ENCODE assay signal across 26 mouse cellular contexts in genomic region chr16:35781651-35782050, GRCm38 (mm10).
"Had no signal": no experiment of that assay in that cellular context is flagged by ENCODE, and none has a peak within 500 bp of the region (broad histone marks: within the 10 kb centered on the region; RNA-seq: fewer than 3 reads in every experiment).

No protein-coding gene starts in this region.

- H3K9me3 ChIP-seq: embryonic facial prominence, embryonic 10.5 days; embryonic facial prominence, embryonic 12.5 days; embryonic facial prominence, embryonic 13.5 days; embryonic facial prominence, embryonic 15.5 days; forebrain, embryonic 10.5 days; forebrain, embryonic 12.5 days; forebrain, embryonic 13.5 days; forebrain, embryonic 15.5 days had no signal

- DNase-seq: cerebellum, adult 2 months; cerebellum, adult 8-10 months; cerebellum, adult 9-10 months; cerebellum, adult 9-11 months; cerebellum, postnatal 10 days; cerebellum, postnatal 14 days; cerebellum, postnatal 25 days; cerebellum, postnatal 36 days; embryo, embryonic 11 days; forebrain, postnatal 0 days; gastrocnemius, adult 2 months; gastrocnemius, postnatal 10 days; gastrocnemius, postnatal 14 days; gastrocnemius, postnatal 25 days; gastrocnemius, postnatal 36 days; heart, adult 18-20 months; heart, adult 2 months had no signal

- H3K4me1 ChIP-seq: embryonic facial prominence, embryonic 12.5 days; embryonic facial prominence, embryonic 13.5 days; embryonic facial prominence, embryonic 15.5 days; forebrain, embryonic 10.5 days; forebrain, embryonic 12.5 days; forebrain, embryonic 13.5 days; forebrain, embryonic 15.5 days had no signal

- H3K36me3 ChIP-seq: embryonic facial prominence, embryonic 10.5 days; embryonic facial prominence, embryonic 12.5 days; embryonic facial prominence, embryonic 13.5 days; embryonic facial prominence, embryonic 15.5 days; forebrain, embryonic 10.5 days; forebrain, embryonic 12.5 days; forebrain, embryonic 15.5 days had no signal

- H3K27ac ChIP-seq: embryonic facial prominence, embryonic 10.5 days; embryonic facial prominence, embryonic 12.5 days; embryonic facial prominence, embryonic 13.5 days; embryonic facial prominence, embryonic 15.5 days; forebrain, embryonic 10.5 days; forebrain, embryonic 12.5 days; forebrain, embryonic 13.5 days; forebrain, embryonic 15.5 days; heart, adult 2 months had no signal

- H3K4me3 ChIP-seq: embryonic facial prominence, embryonic 10.5 days; embryonic facial prominence, embryonic 12.5 days; embryonic facial prominence, embryonic 13.5 days; embryonic facial prominence, embryonic 15.5 days; erythroblast, embryonic 14.5 days; forebrain, embryonic 10.5 days; forebrain, embryonic 12.5 days; forebrain, embryonic 13.5 days; forebrain, embryonic 15.5 days; gastrocnemius, adult 2 months; heart, adult 2 months had no signal

- H3K27me3 ChIP-seq: embryonic facial prominence, embryonic 12.5 days; embryonic facial prominence, embryonic 13.5 days; embryonic facial prominence, embryonic 15.5 days; forebrain, embryonic 12.5 days; forebrain, embryonic 13.5 days; forebrain, embryonic 15.5 days had no signal
